Mouse (Mus musculus): ENCODE data around the gene Dgki. TPM values are rescaled to one million over a fixed set of nuclear protein-coding genes. Genes with fewer than 3 reads are reported as not detected.

Gene Dgki
- polyA plus RNA-seq, 1 experiment, result 2.0 TPM

DNA sequence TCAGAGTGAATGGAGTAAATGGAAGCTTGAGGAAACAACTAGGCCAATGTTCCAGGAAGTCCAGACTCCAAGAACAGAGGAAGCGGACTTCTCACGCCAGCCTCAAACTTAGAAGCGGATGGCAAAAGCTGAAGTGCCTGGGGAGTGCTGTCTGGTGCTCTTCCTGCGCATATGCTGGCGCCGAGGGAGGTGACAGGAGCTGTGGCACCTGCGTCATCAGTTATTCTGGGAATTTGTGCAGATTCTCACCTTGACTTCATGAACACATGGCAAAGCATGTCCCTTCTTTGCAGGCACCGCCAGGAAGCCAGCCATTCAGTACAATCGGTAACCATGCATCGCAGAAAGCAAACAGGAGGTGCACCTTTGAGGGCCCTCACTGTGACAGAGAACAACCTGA lies 301.0 kb downstream of the Dgki start:
- H3K36me3 ChIP-seq (ENCODE audit: control insufficient read depth, insufficient read depth, low read length, poor library complexity, severe bottlenecking), result no peaks in the 10 kb centered on the region
- no peak overlapping the region for H3K4me3 ChIP-seq (ENCODE audit: low read depth, low read length)
- H3K27me3 ChIP-seq (ENCODE audit: control insufficient read depth, insufficient read depth, low read length, poor library complexity, severe bottlenecking), result no peaks in the 10 kb centered on the region
- no peaks in the 10 kb centered on the region for H3K4me1 ChIP-seq (ENCODE audit: control insufficient read depth, insufficient read depth, low read length)
- no peak overlapping the region for H3K9ac ChIP-seq (ENCODE audit: low read depth, poor library complexity, severe bottlenecking)
- H3K9me3 ChIP-seq (replicated peaks; ENCODE audit: control insufficient read depth, insufficient read depth, low read length, poor library complexity, severe bottlenecking), result no peaks in the 10 kb centered on the region
- H3K27ac ChIP-seq (ENCODE audit: insufficient read depth, low read length), result no peak overlapping the region
- TF ChIP-seq CTCF (IDR thresholded peaks at IDR 0.05; ENCODE audit: low read depth, low read length) (no peak), EP300 (IDR thresholded peaks at IDR 0.05; ENCODE audit: insufficient read depth, low read depth, low read length) (no peak), POLR2A (IDR thresholded peaks at IDR 0.05; ENCODE audit: insufficient read depth, low read length) (no peak)

- no peak overlapping the region for H3K9ac ChIP-seq (ENCODE audit: low read depth, poor library complexity, severe bottlenecking)
- no peaks in the 10 kb centered on the region for H3K4me1 ChIP-seq (ENCODE audit: control insufficient read depth, insufficient read depth, low read length)
These were observed 305.7 kb downstream of the Dgki start for GRCm38 (mm10) chr6:36994329-36994728.

DNA sequence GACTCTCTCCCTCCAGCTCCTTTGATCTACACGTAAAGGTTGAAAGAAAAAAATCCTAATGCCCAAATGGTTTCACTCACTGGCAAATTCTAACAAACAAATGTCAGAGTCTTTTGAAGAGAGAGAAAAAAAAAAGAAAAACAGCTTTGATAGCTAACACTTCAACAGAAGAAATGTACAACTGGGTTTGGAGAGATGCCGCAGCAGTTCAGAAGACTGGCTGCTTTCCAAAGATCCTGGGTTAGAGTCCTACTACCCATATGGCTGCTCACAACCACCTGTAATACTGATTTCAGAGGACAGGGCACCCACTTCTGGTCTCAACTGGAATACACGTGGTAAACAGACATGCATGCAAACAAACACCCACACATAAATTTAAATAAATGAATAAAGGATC lies 309.8 kb downstream of the Dgki start:
- TF ChIP-seq EP300 (IDR thresholded peaks at IDR 0.05; ENCODE audit: insufficient read depth, low read depth, low read length) (no peak), POLR2A (IDR thresholded peaks at IDR 0.05; ENCODE audit: insufficient read depth, low read length) (no peak), CTCF (IDR thresholded peaks at IDR 0.05; ENCODE audit: low read depth, low read length) (no peak)
- H3K27me3 ChIP-seq (ENCODE audit: control insufficient read depth, insufficient read depth, low read length, poor library complexity, severe bottlenecking), result no peaks in the 10 kb centered on the region
- H3K9ac ChIP-seq (ENCODE audit: low read depth, poor library complexity, severe bottlenecking), result no peak overlapping the region
- no peaks in the 10 kb centered on the region for H3K36me3 ChIP-seq (ENCODE audit: control insufficient read depth, insufficient read depth, low read length, poor library complexity, severe bottlenecking)
- no peak overlapping the region for H3K4me3 ChIP-seq (ENCODE audit: low read depth, low read length)
- no peaks in the 10 kb centered on the region for H3K4me1 ChIP-seq (ENCODE audit: control insufficient read depth, insufficient read depth, low read length)
- no peaks in the 10 kb centered on the region for H3K9me3 ChIP-seq (replicated peaks; ENCODE audit: control insufficient read depth, insufficient read depth, low read length, poor library complexity, severe bottlenecking)
- H3K27ac ChIP-seq (ENCODE audit: insufficient read depth, low read length), result no peak overlapping the region

More at GRCm38 (mm10) chr6:36994329-36994728, 305.7 kb downstream of the Dgki start:
- Histone ChIP-seq H3K36me3 (ENCODE audit: control insufficient read depth, insufficient read depth, low read length, poor library complexity, severe bottlenecking) (no peaks in the 10 kb centered on the region), H3K9me3 (replicated peaks; ENCODE audit: control insufficient read depth, insufficient read depth, low read length, poor library complexity, severe bottlenecking) (no peaks in the 10 kb centered on the region), H3K27me3 (ENCODE audit: control insufficient read depth, insufficient read depth, low read length, poor library complexity, severe bottlenecking) (no peaks in the 10 kb centered on the region), H3K4me3 (ENCODE audit: low read depth, low read length) (no peak overlapping the region), H3K27ac (ENCODE audit: insufficient read depth, low read length) (no peak overlapping the region)
- TF ChIP-seq CTCF (IDR thresholded peaks at IDR 0.05; ENCODE audit: low read depth, low read length) (no peak), POLR2A (IDR thresholded peaks at IDR 0.05; ENCODE audit: insufficient read depth, low read length) (no peak), EP300 (IDR thresholded peaks at IDR 0.05; ENCODE audit: insufficient read depth, low read depth, low read length) (no peak)

- no peaks in the 10 kb centered on the region for H3K27me3 ChIP-seq (ENCODE audit: control insufficient read depth, insufficient read depth, low read length, poor library complexity, severe bottlenecking)
These were observed 311.2 kb downstream of the Dgki start for GRCm38 (mm10) chr6:36988800-36989199.

GRCm38 (mm10) chr6:36981646-36982045 lies 318.3 kb downstream of the Dgki start:
- TF ChIP-seq EP300 (IDR thresholded peaks at IDR 0.05; ENCODE audit: insufficient read depth, low read depth, low read length) (no peak), POLR2A (IDR thresholded peaks at IDR 0.05; ENCODE audit: insufficient read depth, low read length) (no peak), CTCF (IDR thresholded peaks at IDR 0.05; ENCODE audit: low read depth, low read length) (no peak)
- Histone ChIP-seq H3K27ac (ENCODE audit: insufficient read depth, low read length) (no peak overlapping the region), H3K36me3 (ENCODE audit: control insufficient read depth, insufficient read depth, low read length, poor library complexity, severe bottlenecking) (no peaks in the 10 kb centered on the region), H3K9ac (ENCODE audit: low read depth, poor library complexity, severe bottlenecking) (no peak overlapping the region), H3K9me3 (replicated peaks; ENCODE audit: control insufficient read depth, insufficient read depth, low read length, poor library complexity, severe bottlenecking) (no peaks in the 10 kb centered on the region), H3K27me3 (ENCODE audit: control insufficient read depth, insufficient read depth, low read length, poor library complexity, severe bottlenecking) (no peaks in the 10 kb centered on the region), H3K4me1 (ENCODE audit: control insufficient read depth, insufficient read depth, low read length) (no peaks in the 10 kb centered on the region), H3K4me3 (ENCODE audit: low read depth, low read length) (no peak overlapping the region)

More at GRCm38 (mm10) chr6:36988800-36989199, 311.2 kb downstream of the Dgki start:
- H3K27ac ChIP-seq (ENCODE audit: insufficient read depth, low read length), result no peak overlapping the region
- H3K4me1 ChIP-seq (ENCODE audit: control insufficient read depth, insufficient read depth, low read length), result no peaks in the 10 kb centered on the region
- no peak for TF ChIP-seq CTCF (IDR thresholded peaks at IDR 0.05; ENCODE audit: low read depth, low read length)
- TF ChIP-seq EP300 (IDR thresholded peaks at IDR 0.05; ENCODE audit: insufficient read depth, low read depth, low read length), result no peak
- no peak for TF ChIP-seq POLR2A (IDR thresholded peaks at IDR 0.05; ENCODE audit: insufficient read depth, low read length)
- H3K4me3 ChIP-seq (ENCODE audit: low read depth, low read length), result no peak overlapping the region
- no peak overlapping the region for H3K9ac ChIP-seq (ENCODE audit: low read depth, poor library complexity, severe bottlenecking)
- H3K36me3 ChIP-seq (ENCODE audit: control insufficient read depth, insufficient read depth, low read length, poor library complexity, severe bottlenecking), result no peaks in the 10 kb centered on the region
- H3K9me3 ChIP-seq (replicated peaks; ENCODE audit: control insufficient read depth, insufficient read depth, low read length, poor library complexity, severe bottlenecking), result no peaks in the 10 kb centered on the region

GRCm38 (mm10) chr6:36980475-36980874 lies 319.5 kb downstream of the Dgki start:
- H3K9ac ChIP-seq (ENCODE audit: low read depth, poor library complexity, severe bottlenecking), result no peak overlapping the region
- no peak overlapping the region for H3K27ac ChIP-seq (ENCODE audit: insufficient read depth, low read length)
- no peaks in the 10 kb centered on the region for H3K36me3 ChIP-seq (ENCODE audit: control insufficient read depth, insufficient read depth, low read length, poor library complexity, severe bottlenecking)
- H3K27me3 ChIP-seq (ENCODE audit: control insufficient read depth, insufficient read depth, low read length, poor library complexity, severe bottlenecking), result no peaks in the 10 kb centered on the region
- no peaks in the 10 kb centered on the region for H3K9me3 ChIP-seq (replicated peaks; ENCODE audit: control insufficient read depth, insufficient read depth, low read length, poor library complexity, severe bottlenecking)
- no peak overlapping the region for H3K4me3 ChIP-seq (ENCODE audit: low read depth, low read length)
- no peaks in the 10 kb centered on the region for H3K4me1 ChIP-seq (ENCODE audit: control insufficient read depth, insufficient read depth, low read length)
- TF ChIP-seq CTCF (IDR thresholded peaks at IDR 0.05; ENCODE audit: low read depth, low read length) (no peak), POLR2A (IDR thresholded peaks at IDR 0.05; ENCODE audit: insufficient read depth, low read length) (no peak), EP300 (IDR thresholded peaks at IDR 0.05; ENCODE audit: insufficient read depth, low read depth, low read length) (no peak)
